Comparison of ENCODE assay signal across 15 mouse cellular contexts in genomic region chr19:53793994-53794890, GRCm38 (mm10).
DNase-seq lines count a peak whose midpoint lies in the region; ATAC-seq and TF ChIP-seq lines count a peak whose summit lies in the region.
"Had no signal": no experiment of that assay in that cellular context is flagged by ENCODE, and none has a peak within 500 bp of the region (broad histone marks: within the 10 kb centered on the region; RNA-seq: fewer than 3 reads in every experiment).

No protein-coding gene starts in this region.

- no peaks in the 10 kb centered on the region for H3K36me3 ChIP-seq in embryonic facial prominence, embryonic 12.5 days
- H3K36me3 ChIP-seq in embryonic facial prominence, embryonic 10.5 days (replicated peaks): no peaks in the 10 kb centered on the region
- no peaks in the 10 kb centered on the region for H3K36me3 ChIP-seq in heart, embryonic 14.5 days (ENCODE audit: control insufficient read depth, insufficient read depth, low read length)
- H3K36me3 ChIP-seq in stomach, embryonic 16.5 days (ENCODE audit: control insufficient read depth, insufficient read depth, low read length): no peaks in the 10 kb centered on the region
- H3K36me3 ChIP-seq in stomach, postnatal 0 days (ENCODE audit: control insufficient read depth, insufficient read depth, low read length): no peaks in the 10 kb centered on the region

- no peak for ATAC-seq in embryonic facial prominence, embryonic 12.5 days (ENCODE audit: insufficient number of reproducible peaks, insufficient read depth, low FRiP score, low TSS enrichment)
- no peak for ATAC-seq in heart, embryonic 14.5 days (ENCODE audit: insufficient number of reproducible peaks, insufficient read depth, low FRiP score, low read depth)
- ATAC-seq in stomach, embryonic 16.5 days (ENCODE audit: insufficient read depth, low FRiP score): no peak
- no peak for ATAC-seq in stomach, postnatal 0 days (ENCODE audit: low FRiP score, low TSS enrichment)
- ATAC-seq: forebrain, postnatal 0 days; midbrain, embryonic 16.5 days had no signal

- H3K4me3 ChIP-seq in embryonic facial prominence, embryonic 12.5 days: no peak overlapping the region
- H3K4me3 ChIP-seq in embryonic facial prominence, embryonic 10.5 days: no peak overlapping the region
- H3K4me3 ChIP-seq in heart, embryonic 14.5 days (ENCODE audit: control insufficient read depth in 1 of 2, insufficient read depth in 1 of 2, low read depth in 1 of 2, low read length in 2 of 2): peak overlapping the region; percentile 45 to 48
- no peak overlapping the region for H3K4me3 ChIP-seq in stomach, embryonic 16.5 days (replicated peaks; ENCODE audit: low read length)
- no peak overlapping the region for H3K4me3 ChIP-seq in stomach, postnatal 0 days (ENCODE audit: low read depth, low read length)

- WGBS in embryonic facial prominence, embryonic 12.5 days: 58% methylated on average over 23 of the region's 23 CpGs
- WGBS in embryonic facial prominence, embryonic 10.5 days: 76% methylated on average over 23 of the region's 23 CpGs
- 52% methylated on average over 23 of the region's 23 CpGs for WGBS in heart, embryonic 14.5 days
- WGBS in stomach, embryonic 16.5 days: 62% methylated on average over 23 of the region's 23 CpGs
- 70% methylated on average over 23 of the region's 23 CpGs for WGBS in stomach, postnatal 0 days

- H3K27me3 ChIP-seq in embryonic facial prominence, embryonic 12.5 days: no peaks in the 10 kb centered on the region
- H3K27me3 ChIP-seq in embryonic facial prominence, embryonic 10.5 days (replicated peaks; ENCODE audit: low read depth, poor library complexity, severe bottlenecking): no peaks in the 10 kb centered on the region
- H3K27me3 ChIP-seq in heart, embryonic 14.5 days (ENCODE audit: control insufficient read depth, insufficient read depth, low read length): no peaks in the 10 kb centered on the region
- H3K27me3 ChIP-seq in stomach, embryonic 16.5 days (ENCODE audit: control insufficient read depth, insufficient read depth, low read length): no peaks in the 10 kb centered on the region
- H3K27me3 ChIP-seq in stomach, postnatal 0 days (ENCODE audit: control insufficient read depth, insufficient read depth, low read length): no peaks in the 10 kb centered on the region

- no peak for DNase-seq in embryonic facial prominence, embryonic 10.5 days (ENCODE audit: low spot score)
- DNase-seq in heart, postnatal 36 days: no peak
- DNase-seq in stomach, postnatal 0 days (ENCODE audit: low spot score): no peak
- DNase-seq in right cerebral cortex, postnatal 10 days (ENCODE audit: low spot score in 2 of 2): no peak
- no peak for DNase-seq in urinary bladder, adult 18-20 months (ENCODE audit: low spot score in 2 of 2)
- DNase-seq: adrenal gland, adult 2 months; cerebellum, adult 9-11 months; forebrain, postnatal 0 days; kidney, postnatal 36 days; lung, adult 18-20 months; spleen, adult 18-20 months had no signal

- H3K4me1 ChIP-seq in embryonic facial prominence, embryonic 12.5 days: peaks cover 52% of the 10 kb centered on the region
- H3K4me1 ChIP-seq in embryonic facial prominence, embryonic 10.5 days: peaks cover 57% of the 10 kb centered on the region
- peaks cover 37 to 67% of the 10 kb centered on the region in 2 experiments for H3K4me1 ChIP-seq in heart, embryonic 14.5 days (ENCODE audit: control insufficient read depth in 2 of 2, insufficient read depth in 2 of 2, low read length in 2 of 2)
- peaks cover 9% of the 10 kb centered on the region for H3K4me1 ChIP-seq in stomach, embryonic 16.5 days (ENCODE audit: control insufficient read depth, insufficient read depth, low read length)
- H3K4me1 ChIP-seq in stomach, postnatal 0 days (replicated peaks; ENCODE audit: control insufficient read depth, insufficient read depth): no peaks in the 10 kb centered on the region

- peak overlapping the region; percentile 9; the same call in 1 of the 2 replicates for H3K4me2 ChIP-seq in embryonic facial prominence, embryonic 12.5 days (replicated peaks)
- peak overlapping the region; percentile 63 for H3K4me2 ChIP-seq in heart, embryonic 14.5 days (ENCODE audit: low read length)
- H3K4me2 ChIP-seq in stomach, embryonic 16.5 days (ENCODE audit: low read depth, low read length): 0 out of 2 replicates have a peak overlapping the region, but pooled peaks have one; percentile 13
- no peak overlapping the region for H3K4me2 ChIP-seq in stomach, postnatal 0 days (replicated peaks; ENCODE audit: low read depth)

- no peak for TF ChIP-seq CTCF in stomach, postnatal 0 days (IDR thresholded peaks at IDR 0.05; ENCODE audit: low read depth)

- H3K9ac ChIP-seq in embryonic facial prominence, embryonic 12.5 days: no peak overlapping the region
- H3K9ac ChIP-seq in heart, embryonic 14.5 days (ENCODE audit: low read length): peak overlapping the region; percentile 76
- H3K9ac ChIP-seq in stomach, embryonic 16.5 days (ENCODE audit: low read length): no peak overlapping the region
- H3K9ac ChIP-seq in stomach, postnatal 0 days (ENCODE audit: low read length): no peak overlapping the region
- H3K9ac ChIP-seq: forebrain, postnatal 0 days had no signal

- H3K9me3 ChIP-seq in embryonic facial prominence, embryonic 12.5 days: no peaks in the 10 kb centered on the region
- H3K9me3 ChIP-seq in embryonic facial prominence, embryonic 10.5 days: no peaks in the 10 kb centered on the region
- H3K9me3 ChIP-seq in heart, embryonic 14.5 days (ENCODE audit: control insufficient read depth, low read length): no peaks in the 10 kb centered on the region
- H3K9me3 ChIP-seq in stomach, embryonic 16.5 days (replicated peaks; ENCODE audit: control insufficient read depth, low read length): no peaks in the 10 kb centered on the region
- no peaks in the 10 kb centered on the region for H3K9me3 ChIP-seq in stomach, postnatal 0 days (ENCODE audit: control insufficient read depth, low read length)

- intact Hi-C loops in heart, postnatal 36 days (cut with DNase I): no loop called here

- TF ChIP-seq EP300 in stomach, postnatal 0 days (optimal IDR thresholded peaks at IDR 0.05): no peak

- no peak overlapping the region for H3K27ac ChIP-seq in embryonic facial prominence, embryonic 12.5 days
- no peak overlapping the region for H3K27ac ChIP-seq in embryonic facial prominence, embryonic 10.5 days (replicated peaks)
- H3K27ac ChIP-seq in heart, embryonic 14.5 days (replicated peaks in 1 of 2; ENCODE audit: control insufficient read depth in 1 of 2, insufficient read depth in 1 of 2, low read depth in 2 of 2, low read length in 2 of 2): peak overlapping the region; percentile 93 to 97
- no peak overlapping the region for H3K27ac ChIP-seq in stomach, embryonic 16.5 days (ENCODE audit: low read length)
- H3K27ac ChIP-seq in stomach, postnatal 0 days (replicated peaks): no peak overlapping the region

Comparison
In these comparisons a context has a peak if more than half of its experiments do, and no peak if none do; other contexts are left out.
1. H3K27ac ChIP-seq: peak in heart, embryonic 14.5 days (2 of 2); none in embryonic facial prominence, embryonic 12.5 days (single experiment), embryonic facial prominence, embryonic 10.5 days (single experiment), stomach, embryonic 16.5 days (single experiment) and stomach, postnatal 0 days (single experiment).
2. H3K4me3 ChIP-seq: peak in heart, embryonic 14.5 days (2 of 2); none in embryonic facial prominence, embryonic 12.5 days (single experiment), embryonic facial prominence, embryonic 10.5 days (single experiment), stomach, embryonic 16.5 days (single experiment) and stomach, postnatal 0 days (single experiment).